Mouse (Mus musculus): Measurements from ENCODE around the gene 4930595D18Rik. TPM values are rescaled to one million over a fixed set of nuclear protein-coding genes. Genes with fewer than 3 reads are reported as not detected.

Gene 4930595D18Rik
- 0.20 and 0.29 TPM in 2 replicates for polyA plus RNA-seq (2012; rRNA removed)

DNA sequence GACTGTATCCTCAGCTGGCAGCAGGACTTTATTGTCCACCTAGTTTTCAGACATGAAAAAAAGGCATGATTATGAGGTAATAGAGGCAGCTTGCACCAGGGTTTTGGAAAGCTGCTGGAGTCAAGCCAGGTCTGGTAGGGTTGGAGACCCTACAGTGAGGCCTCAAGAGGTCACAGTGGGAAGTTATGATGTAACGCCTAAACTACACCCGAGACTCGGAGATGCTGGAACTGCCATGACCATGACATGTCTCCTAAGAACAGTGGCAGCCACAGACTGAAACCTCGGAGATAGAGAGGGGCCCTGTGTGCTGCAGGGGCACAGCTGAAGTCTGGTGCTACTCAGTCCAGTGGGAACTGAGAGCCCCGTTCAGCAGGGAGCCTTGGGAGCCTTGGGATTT lies at the start of gene 4930595D18Rik:
Gene 4930595D18Rik, minus strand, starts transcription at position 16 of the 400 bp plus-strand sequence.
- TF ChIP-seq CTCF (IDR thresholded peaks at IDR 0.05; ENCODE audit: borderline replicate concordance, extremely low read depth, insufficient read depth, insufficient read length) (no peak), POLR2A (IDR thresholded peaks at IDR 0.05; ENCODE audit: borderline replicate concordance, extremely low read depth, insufficient read depth, insufficient read length, poor library complexity, severe bottlenecking) (no peak)
- DNase-seq (ENCODE audit: low read depth), result no peak

DNA sequence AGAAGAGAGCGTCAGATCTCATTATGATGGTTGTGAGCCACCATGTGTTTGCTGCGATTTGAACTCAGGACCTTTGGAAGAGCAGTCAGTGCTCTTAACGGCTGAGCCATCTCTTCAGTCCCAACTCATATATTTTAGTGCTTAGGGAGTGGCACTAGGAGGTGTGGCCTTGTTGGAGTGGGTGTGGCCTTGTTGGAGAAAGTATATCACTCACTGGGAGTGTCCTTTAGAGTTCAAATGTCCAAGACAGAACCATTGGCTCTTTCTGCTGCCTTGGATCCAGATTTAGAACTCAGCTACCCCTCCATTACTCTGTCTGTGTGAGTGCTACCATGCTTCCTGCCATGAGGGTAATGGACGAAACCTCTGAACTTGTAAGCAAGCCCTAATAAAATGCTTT lies 49.5 kb upstream of the 4930595D18Rik start:
- DNase-seq (ENCODE audit: low read depth), result no peak
- TF ChIP-seq POLR2A (IDR thresholded peaks at IDR 0.05; ENCODE audit: borderline replicate concordance, extremely low read depth, insufficient read depth, insufficient read length, poor library complexity, severe bottlenecking) (no peak), CTCF (IDR thresholded peaks at IDR 0.05; ENCODE audit: borderline replicate concordance, extremely low read depth, insufficient read depth, insufficient read length) (no peak)

DNA sequence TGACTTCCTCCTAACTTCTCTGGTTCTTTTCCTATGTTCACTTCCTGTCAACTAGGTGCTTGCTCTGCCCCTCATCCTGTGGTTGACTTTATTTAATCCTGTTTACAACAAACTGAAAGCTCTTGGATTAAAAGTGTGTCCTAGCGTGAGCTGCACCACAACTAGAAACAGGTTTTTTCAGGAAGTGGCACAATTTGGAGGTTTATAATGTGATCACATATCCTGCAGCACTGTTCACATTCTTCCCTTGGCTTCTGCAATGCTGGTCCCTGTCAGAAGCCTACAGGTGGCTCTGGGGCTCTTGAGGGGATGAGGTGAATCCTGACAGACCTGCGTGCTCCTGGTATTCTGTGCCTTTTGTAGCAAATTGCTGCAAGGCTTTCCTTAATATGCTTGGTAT lies 46.5 kb upstream of the 4930595D18Rik start:
- no peak for DNase-seq (ENCODE audit: low read depth)
- TF ChIP-seq POLR2A (IDR thresholded peaks at IDR 0.05; ENCODE audit: borderline replicate concordance, extremely low read depth, insufficient read depth, insufficient read length, poor library complexity, severe bottlenecking) (no peak), CTCF (IDR thresholded peaks at IDR 0.05; ENCODE audit: borderline replicate concordance, extremely low read depth, insufficient read depth, insufficient read length) (no peak)

DNA sequence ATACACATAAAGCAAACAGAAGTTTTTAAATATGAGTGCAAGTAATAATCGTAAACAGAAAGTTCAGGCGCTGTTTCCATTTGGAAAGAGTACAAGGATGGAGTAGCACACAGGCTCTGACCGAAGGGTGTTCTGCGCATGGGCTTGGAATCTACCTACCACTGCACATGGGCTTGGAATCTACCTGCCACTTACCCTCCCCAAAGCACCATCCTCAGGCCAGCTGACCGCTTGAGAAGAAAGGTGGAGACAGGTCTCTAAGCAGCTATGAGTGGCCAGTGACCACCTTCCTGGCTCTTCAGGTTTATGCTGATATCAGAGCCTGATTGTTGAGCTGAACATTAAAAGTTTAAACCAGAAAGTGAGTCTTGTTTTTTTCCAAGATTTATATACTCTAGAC lies 44.2 kb upstream of the 4930595D18Rik start:
- DNase-seq (ENCODE audit: low read depth), result no peak
- TF ChIP-seq CTCF (IDR thresholded peaks at IDR 0.05; ENCODE audit: borderline replicate concordance, extremely low read depth, insufficient read depth, insufficient read length), result no peak
- no peak for TF ChIP-seq POLR2A (IDR thresholded peaks at IDR 0.05; ENCODE audit: borderline replicate concordance, extremely low read depth, insufficient read depth, insufficient read length, poor library complexity, severe bottlenecking)

DNA sequence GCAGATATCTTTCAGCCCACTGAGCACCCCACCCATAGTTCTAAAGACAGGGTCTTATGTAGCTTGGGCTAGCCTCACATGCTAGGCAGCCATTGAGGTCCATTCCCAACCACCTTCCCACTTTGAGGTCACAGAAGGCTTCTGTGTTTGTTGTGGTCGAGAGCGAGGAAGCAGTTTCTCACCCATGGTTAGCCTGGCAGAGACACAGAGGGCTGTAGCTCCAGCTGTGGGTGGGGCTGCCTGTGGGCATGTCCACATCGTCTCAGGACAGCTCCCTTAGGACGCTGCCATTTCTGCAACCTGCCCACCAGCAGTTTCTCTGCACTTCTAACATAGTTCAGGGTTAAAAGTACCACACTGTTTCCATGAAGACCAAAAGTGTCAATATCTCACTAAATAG lies 43.1 kb upstream of the 4930595D18Rik start:
- TF ChIP-seq CTCF (IDR thresholded peaks at IDR 0.05; ENCODE audit: borderline replicate concordance, extremely low read depth, insufficient read depth, insufficient read length) (no peak), POLR2A (IDR thresholded peaks at IDR 0.05; ENCODE audit: borderline replicate concordance, extremely low read depth, insufficient read depth, insufficient read length, poor library complexity, severe bottlenecking) (no peak)
- DNase-seq (ENCODE audit: low read depth), result no peak

DNA sequence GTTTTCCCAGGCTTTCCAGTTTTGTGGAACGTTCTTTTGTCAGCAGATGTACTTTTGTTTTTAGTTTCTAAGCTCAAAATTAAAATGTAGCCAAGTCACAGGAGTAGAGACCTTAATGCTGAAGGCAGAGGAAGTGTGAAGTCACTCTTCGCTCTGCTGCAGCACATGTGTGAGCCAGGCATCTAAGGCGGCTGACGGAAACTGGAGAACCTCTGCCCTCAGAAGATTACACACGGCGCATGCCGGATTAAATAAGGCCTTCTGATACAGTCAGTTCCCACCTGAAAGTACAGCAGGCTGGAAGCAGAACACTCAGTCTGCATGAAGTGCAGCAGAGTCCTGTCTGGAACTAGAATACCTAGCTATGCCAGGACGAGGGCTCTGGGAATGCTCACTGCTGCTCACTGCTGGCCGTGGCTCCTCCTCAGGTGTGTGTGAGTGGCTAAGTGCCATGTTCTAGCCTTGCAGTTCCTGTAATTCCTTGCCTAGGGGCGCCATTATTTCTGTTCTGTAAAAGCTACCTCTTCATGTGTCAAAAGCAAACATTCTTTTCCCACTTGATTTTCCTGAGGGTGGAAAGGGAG lies 41.0 kb upstream of the 4930595D18Rik start:
- no peak for DNase-seq (ENCODE audit: low read depth)
- TF ChIP-seq POLR2A (IDR thresholded peaks at IDR 0.05; ENCODE audit: borderline replicate concordance, extremely low read depth, insufficient read depth, insufficient read length, poor library complexity, severe bottlenecking), result no peak
- TF ChIP-seq CTCF (IDR thresholded peaks at IDR 0.05; ENCODE audit: borderline replicate concordance, extremely low read depth, insufficient read depth, insufficient read length), result no peak

DNA sequence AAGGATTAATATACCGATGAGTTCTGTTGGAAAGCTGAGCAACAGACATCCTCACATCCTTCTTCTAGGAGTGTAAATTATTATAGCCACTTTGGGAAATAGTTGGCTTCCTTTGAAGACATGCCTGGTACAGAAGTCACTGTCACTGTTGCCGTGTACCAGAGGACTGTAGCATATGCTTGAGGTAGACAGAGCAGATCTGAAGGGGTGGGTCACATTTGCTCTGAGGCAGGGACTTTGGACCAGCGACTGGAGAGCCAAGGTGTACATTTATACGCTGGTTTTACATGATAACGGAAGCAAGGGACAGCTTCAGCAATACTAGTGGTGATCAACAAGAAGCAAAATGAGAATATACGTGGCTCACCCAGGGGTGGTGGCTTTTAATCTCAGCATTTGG lies 34.6 kb upstream of the 4930595D18Rik start:
- DNase-seq (ENCODE audit: low read depth), result no peak
- TF ChIP-seq CTCF (IDR thresholded peaks at IDR 0.05; ENCODE audit: borderline replicate concordance, extremely low read depth, insufficient read depth, insufficient read length), result no peak
- TF ChIP-seq POLR2A (IDR thresholded peaks at IDR 0.05; ENCODE audit: borderline replicate concordance, extremely low read depth, insufficient read depth, insufficient read length, poor library complexity, severe bottlenecking), result no peak

DNA sequence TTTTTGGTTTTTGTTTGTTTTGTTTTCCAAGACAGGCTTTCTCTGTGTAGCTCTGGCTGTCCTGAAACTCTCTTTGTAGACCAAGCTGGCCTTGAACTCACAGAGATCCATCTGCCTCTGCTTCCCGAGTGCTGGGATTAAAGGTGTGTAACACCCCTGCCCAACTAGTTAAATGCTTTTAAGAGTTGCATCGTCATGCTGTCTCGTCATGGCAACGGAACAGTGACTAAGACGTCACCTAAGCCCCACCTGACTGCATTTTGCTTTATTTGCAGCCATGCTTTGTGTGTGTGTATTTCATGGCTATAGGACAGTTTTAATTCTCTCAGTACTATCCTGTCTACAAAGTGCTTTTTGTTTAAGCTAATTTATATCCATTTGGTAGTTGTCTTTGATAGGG lies 27.4 kb upstream of the 4930595D18Rik start:
- DNase-seq (ENCODE audit: low read depth), result no peak
- TF ChIP-seq POLR2A (IDR thresholded peaks at IDR 0.05; ENCODE audit: borderline replicate concordance, extremely low read depth, insufficient read depth, insufficient read length, poor library complexity, severe bottlenecking) (no peak), CTCF (IDR thresholded peaks at IDR 0.05; ENCODE audit: borderline replicate concordance, extremely low read depth, insufficient read depth, insufficient read length) (no peak)

DNA sequence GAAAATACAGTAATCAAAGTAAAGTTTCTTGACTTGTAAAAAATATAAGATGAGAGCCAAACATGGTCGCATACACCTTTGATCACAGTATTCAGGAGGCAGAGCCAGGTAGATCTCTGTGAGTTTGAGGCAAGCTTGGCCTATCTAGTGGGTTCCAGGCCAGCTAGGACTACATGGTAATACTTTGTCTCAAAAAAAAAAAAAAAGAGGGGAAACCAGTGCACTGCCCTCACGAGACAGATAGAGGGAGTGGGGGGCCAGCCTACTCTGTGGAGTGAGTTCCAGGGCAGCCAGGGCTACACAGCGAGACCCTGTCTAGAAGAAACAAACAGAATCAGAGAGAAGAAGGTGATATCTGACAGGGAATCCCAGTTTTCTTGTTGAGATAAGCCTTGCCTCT lies 23.4 kb upstream of the 4930595D18Rik start:
- no peak for DNase-seq (ENCODE audit: low read depth)
- TF ChIP-seq POLR2A (IDR thresholded peaks at IDR 0.05; ENCODE audit: borderline replicate concordance, extremely low read depth, insufficient read depth, insufficient read length, poor library complexity, severe bottlenecking) (no peak), CTCF (IDR thresholded peaks at IDR 0.05; ENCODE audit: borderline replicate concordance, extremely low read depth, insufficient read depth, insufficient read length) (no peak)

DNA sequence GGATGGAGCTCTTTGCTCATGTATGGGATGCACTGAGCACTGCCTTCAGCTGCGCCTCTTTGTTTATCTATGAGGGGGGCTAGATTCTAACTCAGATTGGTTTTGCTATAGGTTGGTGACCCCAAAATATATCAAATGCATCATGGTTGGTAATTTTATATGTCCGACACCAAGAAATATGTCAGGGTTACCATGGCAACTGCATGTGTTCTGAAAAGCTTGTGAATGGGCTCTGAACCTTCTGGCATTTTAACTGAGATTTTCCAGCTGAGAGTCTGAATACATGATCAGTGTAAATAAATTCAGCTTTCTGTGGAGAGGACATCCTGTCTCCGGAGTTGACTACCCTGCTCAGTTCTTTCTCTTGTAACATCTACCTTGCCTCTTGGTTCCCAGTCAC lies 19.7 kb upstream of the 4930595D18Rik start:
- TF ChIP-seq CTCF (IDR thresholded peaks at IDR 0.05; ENCODE audit: borderline replicate concordance, extremely low read depth, insufficient read depth, insufficient read length) (no peak), POLR2A (IDR thresholded peaks at IDR 0.05; ENCODE audit: borderline replicate concordance, extremely low read depth, insufficient read depth, insufficient read length, poor library complexity, severe bottlenecking) (no peak)
- DNase-seq (ENCODE audit: low read depth), result peak; percentile 65

DNA sequence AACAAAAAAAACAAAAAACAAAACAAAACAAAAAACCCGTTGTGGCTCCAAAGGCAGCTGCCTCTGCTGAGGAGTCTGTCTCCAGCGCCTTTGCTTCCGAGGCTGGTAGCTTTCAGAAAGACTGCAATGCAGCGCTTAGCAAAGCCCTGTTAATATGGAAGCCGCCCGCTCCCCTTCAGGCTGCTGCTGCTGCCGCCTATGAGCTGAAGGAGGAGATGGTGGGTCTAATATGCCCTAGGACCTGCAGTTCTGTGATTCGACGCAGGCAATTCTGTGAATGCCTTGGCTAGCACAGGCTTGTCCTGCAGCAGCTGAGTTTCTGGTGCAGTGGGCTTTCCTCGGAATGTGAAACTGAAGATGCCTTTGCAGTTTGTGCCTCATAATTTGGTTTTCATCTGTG lies 18.8 kb upstream of the 4930595D18Rik start:
- peak; percentile 77 for DNase-seq (ENCODE audit: low read depth)
- TF ChIP-seq POLR2A (IDR thresholded peaks at IDR 0.05; ENCODE audit: borderline replicate concordance, extremely low read depth, insufficient read depth, insufficient read length, poor library complexity, severe bottlenecking) (no peak), CTCF (IDR thresholded peaks at IDR 0.05; ENCODE audit: borderline replicate concordance, extremely low read depth, insufficient read depth, insufficient read length) (no peak)

DNA sequence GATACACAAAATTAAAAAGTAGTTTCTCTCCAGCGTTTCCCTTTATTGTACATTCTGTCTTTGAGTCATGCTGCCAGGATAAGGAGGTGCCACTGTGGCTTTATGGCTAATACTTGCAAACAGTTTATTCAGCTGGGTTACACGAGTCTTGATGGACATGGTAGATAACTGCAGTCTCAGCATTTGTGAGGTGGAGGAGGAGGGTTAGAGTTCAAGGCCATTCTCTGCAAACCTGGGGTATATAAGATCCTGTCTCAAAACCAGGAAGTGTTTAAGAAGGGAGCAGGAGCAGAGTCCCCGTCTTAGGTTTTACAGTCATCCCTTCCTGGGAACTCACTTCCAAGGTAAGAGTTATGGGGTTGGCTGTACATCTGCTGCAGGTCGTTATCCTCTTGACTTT lies 12.3 kb upstream of the 4930595D18Rik start:
- TF ChIP-seq POLR2A (IDR thresholded peaks at IDR 0.05; ENCODE audit: borderline replicate concordance, extremely low read depth, insufficient read depth, insufficient read length, poor library complexity, severe bottlenecking) (no peak), CTCF (IDR thresholded peaks at IDR 0.05; ENCODE audit: borderline replicate concordance, extremely low read depth, insufficient read depth, insufficient read length) (no peak)

More for the DNA sequence above, 12.3 kb upstream of the 4930595D18Rik start:
- DNase-seq (ENCODE audit: low read depth), result no peak

Measured in brain, embryonic 14.5 days (tissue).